Mouse (Mus musculus) heart, postnatal 10 days (tissue): Measurements from ENCODE around the gene Ap1s2. TPM values are rescaled to one million over a fixed set of nuclear protein-coding genes. Genes with fewer than 3 reads are reported as not detected.
A peak's percentile ranks its signal among the peaks of the same experiment; 100 is the strongest.

Experiments used
- DNase-seq, 2 experiments: peaks; one replicate each; pipeline ENCODE4 v3.0.0; 2021
- intact Hi-C: fragments of 180-260 bp; cut with DNase I; formaldehyde crosslinking; loops from one replicate; pipeline ENCODE4 v1.15.1; 2025
- total RNA-seq, 2 experiments: library from RNA; stranded (reverse); gene quantifications; 2 replicates each; pipeline ENCODE4 v1.2.3; 2021

Gene Ap1s2
- total RNA-seq, 2 experiments from 2014 or later = 17.7 to 22.8 TPM

- intact Hi-C loops = loop anchor here (2.0 to 5.0 kb wide), 2 partner anchors 49 to 109 kb away; partner anchors contain the start of gene Ap1s2
- DNase-seq = peak; percentile 46 to 66
Measured at GRCm38 (mm10) chrX:163957803-163958466, 49.1 kb downstream of the Ap1s2 start.

GRCm38 (mm10) chrX:163958467-163958875, 49.7 kb downstream of the Ap1s2 start, which contains the start of gene Zrsr2:
TSS of gene Zrsr2 (minus strand) at chrX:163958661.
- DNase-seq = peak; percentile 82 to 89
- intact Hi-C loops = loop anchor here (2.0 to 5.0 kb wide), 2 partner anchors 50 to 109 kb away; partner anchors contain the start of gene Ap1s2

GRCm38 (mm10) chrX:163981092-163981491, 72.3 kb downstream of the Ap1s2 start:
- intact Hi-C loops = no loop called here
- no peak for DNase-seq

- no peak for DNase-seq
- intact Hi-C loops = no loop called here
Measured at GRCm38 (mm10) chrX:163981500-163981899, 72.7 kb downstream of the Ap1s2 start.

GRCm38 (mm10) chrX:163982129-163982528, 73.3 kb downstream of the Ap1s2 start:
- no peak for DNase-seq

More at GRCm38 (mm10) chrX:163982129-163982528, 73.3 kb downstream of the Ap1s2 start:
- intact Hi-C loops = no loop called here

Other genes with a start within 250 kb of the Ap1s2 start
- not detected for gene Rnf138rt1, start 147.7 kb upstream of the Ap1s2 start, total RNA-seq
- 10 to 100 TPM; 11.6 to 15.9 TPM for gene Zrsr2, start 49.6 kb downstream of the Ap1s2 start, total RNA-seq
- gene Car5b, start 119.0 kb downstream of the Ap1s2 start, total RNA-seq = 1 to 10 TPM in 1 of 2 experiments, under 1 TPM in 1; 0.74 to 1.2 TPM
- 1 to 10 TPM; 6.8 to 7.8 TPM for gene Siah1b, start 167.5 kb downstream of the Ap1s2 start, total RNA-seq
- gene Cltrn, start 179.8 kb downstream of the Ap1s2 start, total RNA-seq = not detected
- under 1 TPM; 0.65 to 0.69 TPM for gene Ace2, start 230.3 kb downstream of the Ap1s2 start, total RNA-seq